Mouse (Mus musculus) mouse embryonic stem cell (cell line): ENCODE measurements around the gene Hpd.

Experiments
- in situ Hi-C, 2 experiments: fragments of 300-500 bp; cut with MboI; formaldehyde crosslinking; loops; 1 replicate in 1 of 2; 3 replicates in 1 of 2; pipeline ENCODE4 v1.14.3; 2019 to 2020; ENCODE audit warnings: low sequenced_read_pairs in 2 of 2, low pct_unique_long_range_greater_than_20kb in 1 of 2, mixed read lengths in 1 of 2; ENCODE audit not compliant: unreplicated experiment in 1 of 2

Gene Hpd

DNA sequence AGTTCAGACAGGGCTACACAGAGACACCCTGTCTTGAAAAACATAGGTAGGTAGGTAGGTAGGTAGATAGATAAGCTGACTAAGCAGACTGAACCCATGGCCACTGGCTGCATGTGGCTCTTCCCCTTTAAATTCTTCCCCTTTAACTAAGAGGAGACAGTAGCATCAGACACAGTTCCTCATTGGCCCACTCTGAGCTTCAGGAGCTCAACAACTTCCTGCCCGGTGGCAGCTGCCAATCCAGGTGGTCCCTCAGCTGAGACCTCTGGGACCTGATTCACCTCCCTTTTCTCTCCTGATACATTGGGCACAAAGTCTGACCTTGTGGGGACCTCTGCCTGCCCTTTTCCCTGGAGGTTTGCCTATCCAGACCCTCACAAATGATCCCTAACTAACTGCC, 29.6 kb downstream of the Hpd start:
- in situ Hi-C loops: no loop called here

DNA sequence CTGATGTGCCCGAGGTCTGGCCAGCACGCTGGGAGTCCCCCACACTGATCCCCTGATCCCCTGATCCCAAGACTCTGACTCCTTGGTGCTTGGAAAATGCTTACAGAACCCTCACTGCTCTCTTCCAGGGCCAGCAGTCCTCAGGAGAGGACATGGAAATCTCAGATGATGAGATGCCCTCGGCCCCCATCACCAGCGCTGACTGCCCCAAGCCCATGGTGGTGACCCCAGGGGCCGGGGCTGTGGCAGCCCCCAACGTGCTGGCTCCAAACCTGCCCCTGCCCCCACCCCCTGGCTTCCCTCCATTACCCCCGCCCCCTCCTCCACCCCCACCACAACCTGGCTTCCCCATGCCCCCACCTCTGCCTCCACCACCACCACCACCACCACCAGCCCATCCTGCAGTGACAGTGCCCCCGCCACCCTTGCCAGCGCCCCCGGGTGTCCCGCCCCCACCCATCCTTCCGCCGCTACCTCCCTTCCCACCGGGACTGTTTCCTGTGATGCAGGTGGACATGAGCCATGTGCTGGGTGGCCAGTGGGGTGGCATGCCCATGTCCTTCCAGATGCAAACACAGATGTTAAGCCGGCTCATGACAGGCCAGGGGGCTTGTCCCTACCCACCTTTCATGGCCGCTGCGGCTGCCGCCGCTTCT, 30.7 kb downstream of the Hpd start:
- in situ Hi-C loops: no loop called here

DNA sequence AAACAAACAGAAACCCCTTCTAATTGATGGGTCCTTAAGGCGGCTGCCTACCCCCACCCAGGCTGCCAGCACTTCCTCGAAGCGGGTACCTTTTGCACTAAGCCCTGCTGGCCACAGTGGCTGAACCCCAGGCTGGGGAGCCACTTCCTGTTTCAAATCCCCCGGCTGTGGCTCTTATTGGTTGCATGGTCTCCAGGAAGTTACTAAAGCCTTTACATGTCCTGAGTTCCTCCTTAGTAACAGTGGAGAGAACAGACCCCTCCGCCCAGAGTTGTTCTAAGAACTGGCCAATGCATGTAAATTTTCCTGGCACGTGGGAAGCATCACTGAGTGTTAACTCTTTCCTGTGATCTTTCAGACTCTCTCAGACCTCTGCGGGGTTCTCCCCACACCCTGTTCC, 31.4 kb downstream of the Hpd start:
- in situ Hi-C loops: no loop called here

DNA sequence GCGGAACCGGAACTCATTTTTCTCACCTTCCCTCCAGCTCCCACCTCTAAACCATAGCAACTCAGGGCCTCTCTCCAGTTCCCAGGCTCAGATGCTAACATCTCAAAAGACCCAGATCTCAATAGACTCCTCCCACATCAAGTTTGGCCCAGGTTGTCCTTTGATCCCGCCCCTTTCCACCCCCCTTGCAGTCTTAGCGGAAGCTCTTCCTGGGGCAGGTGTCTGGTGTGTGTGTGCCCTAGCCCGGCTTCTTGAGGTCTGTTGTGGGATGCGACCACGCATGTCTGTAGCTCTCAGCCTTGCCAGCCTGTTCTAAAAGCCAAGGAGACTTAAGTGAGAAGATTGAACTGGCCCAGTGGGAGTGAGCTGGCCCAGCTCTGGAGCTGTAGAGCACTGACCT, 31.9 kb downstream of the Hpd start:
- in situ Hi-C loops: no loop called here

DNA sequence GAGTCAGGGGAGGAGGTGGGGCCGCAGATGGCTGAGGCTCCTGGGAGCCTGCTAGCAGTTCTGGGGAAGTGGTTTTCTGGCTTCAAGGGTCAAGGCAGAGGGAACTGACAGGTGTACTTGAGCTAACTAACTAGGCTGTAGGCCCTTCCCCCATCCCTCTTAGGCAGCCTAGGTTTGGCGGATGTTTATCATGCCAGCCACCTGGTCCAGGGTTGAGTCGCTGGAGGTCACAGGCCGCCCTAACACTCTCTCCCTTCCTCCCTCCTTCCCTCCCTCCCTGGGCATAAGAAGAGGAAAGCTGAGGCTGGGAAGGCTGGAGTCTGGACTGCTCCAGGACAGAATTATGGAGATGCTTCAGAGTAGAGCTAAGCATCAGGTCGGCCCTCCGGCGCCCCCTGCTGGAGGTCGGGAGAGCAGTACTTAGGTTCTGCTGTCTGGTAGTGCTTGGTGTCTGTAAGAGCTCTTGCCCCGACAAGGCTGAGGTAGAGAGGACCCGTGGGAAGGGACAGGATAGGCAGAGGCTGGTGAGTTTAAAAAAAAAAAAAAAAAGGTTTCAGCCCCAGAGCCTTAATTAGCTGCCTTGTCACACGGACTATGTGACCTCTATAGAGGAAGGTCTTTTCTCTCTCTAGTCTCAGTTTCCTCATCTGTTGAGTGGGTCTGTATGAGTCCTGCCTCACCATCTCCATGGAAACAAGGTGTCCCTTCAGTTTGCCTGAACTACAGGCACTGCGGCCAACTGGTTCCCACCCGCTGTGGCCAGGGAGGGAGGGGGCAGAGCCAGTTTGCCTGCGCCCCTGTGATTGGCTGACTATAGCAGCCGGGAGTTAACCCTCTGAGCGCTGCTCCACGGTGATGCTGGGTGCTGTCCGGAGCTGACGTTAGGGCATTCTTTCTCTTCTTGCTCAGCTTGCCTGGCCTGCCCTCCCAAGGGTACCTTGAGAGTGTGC, 32.8 kb downstream of the Hpd start:
- in situ Hi-C loops: no loop called here

DNA sequence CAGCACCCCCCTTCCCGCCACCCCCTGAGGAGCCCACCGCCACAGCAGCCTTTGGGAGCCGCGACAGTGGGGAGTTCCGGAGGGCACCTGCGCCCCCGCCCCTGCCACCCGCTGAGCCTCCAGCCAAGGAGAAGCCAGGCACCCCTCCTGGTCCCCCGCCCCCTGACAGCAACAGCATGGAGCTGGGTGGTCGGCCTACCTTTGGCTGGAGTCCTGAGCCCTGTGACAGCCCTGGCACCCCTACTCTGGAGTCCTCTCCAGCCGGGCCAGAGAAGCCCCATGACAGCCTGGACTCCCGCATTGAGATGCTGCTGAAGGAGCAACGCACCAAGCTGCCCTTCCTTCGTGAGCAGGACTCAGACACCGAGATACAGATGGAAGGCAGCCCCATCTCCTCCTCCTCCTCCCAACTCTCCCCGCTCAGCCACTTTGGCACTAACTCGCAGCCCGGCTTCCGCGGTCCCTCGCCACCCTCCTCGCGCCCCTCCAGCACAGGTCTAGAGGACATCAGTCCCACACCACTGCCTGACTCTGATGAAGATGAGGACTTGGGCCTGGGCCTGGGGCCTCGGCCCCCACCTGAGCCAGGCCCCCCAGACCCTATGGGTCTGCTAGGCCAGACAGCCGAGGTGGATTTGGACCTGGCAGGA, 34.3 kb downstream of the Hpd start:
- in situ Hi-C loops: no loop called here

DNA sequence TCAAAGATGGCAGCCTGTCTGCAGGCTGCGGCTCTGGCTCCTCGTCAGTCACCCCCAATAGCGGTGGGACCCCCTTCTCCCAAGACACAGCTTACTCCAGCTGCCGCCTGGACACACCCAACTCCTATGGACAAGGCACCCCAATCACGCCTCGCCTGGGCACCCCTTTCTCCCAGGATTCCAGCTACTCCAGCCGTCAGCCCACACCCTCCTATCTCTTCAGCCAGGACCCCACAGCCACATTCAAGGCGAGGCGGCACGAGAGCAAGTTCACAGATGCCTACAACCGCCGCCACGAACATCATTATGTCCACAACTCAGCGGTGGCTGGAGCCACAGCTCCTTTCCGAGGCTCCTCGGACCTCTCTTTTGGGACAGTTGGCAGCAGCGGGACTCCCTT, 35.0 kb downstream of the Hpd start:
- in situ Hi-C loops: no loop called here

DNA sequence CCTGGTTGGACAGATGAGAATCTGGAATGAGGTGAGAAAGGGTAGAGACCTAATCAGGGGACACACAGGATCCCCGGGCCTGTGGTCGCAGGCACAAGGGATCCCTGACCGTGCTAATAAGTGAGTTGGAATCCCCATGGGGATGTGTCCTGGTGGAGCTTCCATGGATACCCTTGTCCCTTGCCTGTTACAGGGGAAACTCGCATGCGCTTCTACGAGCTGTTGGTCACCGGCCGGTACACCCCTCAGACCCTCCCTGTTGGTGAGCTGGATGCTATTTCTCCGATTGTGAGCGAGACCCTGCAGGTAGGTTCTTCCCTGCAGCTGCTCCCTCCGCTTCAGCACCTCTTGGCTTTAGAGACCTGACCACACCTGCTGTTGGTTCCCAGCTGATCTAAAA, 36.2 kb downstream of the Hpd start:
- in situ Hi-C loops: no loop called here

DNA sequence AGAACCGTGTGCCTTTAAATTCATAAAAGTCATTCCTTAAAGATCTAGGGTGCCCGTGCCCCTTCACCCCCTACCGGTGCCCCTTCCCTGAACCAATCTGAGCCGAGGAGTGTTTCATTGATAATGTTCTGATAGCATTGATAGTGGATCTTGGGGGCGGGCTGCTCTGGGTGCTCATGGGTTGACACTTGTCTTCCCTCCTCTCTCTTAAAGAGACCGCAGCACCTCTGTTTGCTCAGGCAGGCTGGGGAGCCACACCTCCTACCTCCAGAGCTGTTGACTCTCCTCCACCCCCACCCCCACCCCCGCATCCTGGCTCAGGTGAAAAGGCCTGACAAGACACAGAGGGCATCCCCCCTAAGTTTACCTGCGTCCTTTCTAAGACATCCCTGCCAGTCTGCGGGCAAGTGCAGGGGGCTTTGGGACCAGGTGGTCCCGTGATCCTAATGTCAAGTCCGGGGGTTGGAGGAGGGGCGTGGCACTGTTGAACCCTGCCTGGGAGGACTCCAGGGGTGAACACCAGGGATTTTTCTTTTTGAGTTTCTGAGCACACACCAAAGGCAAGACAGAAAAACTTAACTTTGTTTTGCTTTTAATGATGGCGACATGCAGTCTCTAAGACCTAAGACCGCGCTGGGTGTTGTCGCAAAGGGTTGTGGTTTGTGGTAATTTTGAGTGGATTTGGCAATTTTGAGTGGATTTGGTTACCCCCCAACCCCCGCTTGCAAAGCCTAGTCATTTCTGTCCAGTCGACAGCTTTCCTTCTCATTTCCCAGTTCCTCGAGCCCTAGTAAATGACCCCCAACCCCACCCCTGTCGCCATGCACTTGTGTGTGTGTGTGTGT, 37.6 kb downstream of the Hpd start:
- in situ Hi-C loops: no loop called here

DNA sequence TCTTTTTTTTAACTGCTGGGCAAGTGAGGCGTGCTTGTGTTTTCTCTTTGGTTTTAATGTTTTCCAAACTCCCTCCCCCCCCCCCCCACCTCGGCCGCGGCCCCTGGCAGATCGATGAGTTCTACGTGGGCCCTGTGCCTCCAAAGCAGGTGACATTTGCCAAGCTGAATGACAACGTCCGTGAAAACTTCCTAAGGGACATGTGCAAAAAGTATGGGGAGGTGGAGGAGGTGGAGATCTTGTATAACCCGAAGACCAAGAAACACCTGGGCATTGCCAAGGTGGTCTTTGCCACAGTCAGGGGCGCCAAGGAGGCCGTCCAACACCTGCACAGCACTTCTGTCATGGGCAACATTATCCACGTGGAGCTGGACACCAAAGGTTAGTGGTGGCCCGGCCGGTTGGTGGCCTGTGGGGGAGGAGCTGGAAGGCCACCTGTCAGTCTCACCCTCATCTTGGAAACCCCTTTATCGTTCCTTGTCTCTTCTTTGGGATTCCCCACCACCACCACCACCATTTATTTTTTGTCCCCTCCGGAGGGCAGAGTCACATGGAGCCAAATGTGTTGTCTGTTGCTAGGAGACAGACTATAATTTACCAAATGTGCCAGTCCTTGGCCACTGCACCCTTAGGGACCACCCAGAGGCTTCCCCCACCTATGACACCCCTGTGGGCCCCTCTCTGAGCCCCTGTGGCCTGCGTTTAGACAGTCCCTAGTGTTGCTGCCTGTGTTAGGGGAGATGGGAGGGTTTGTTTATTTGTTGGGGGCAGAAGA, 38.4 kb downstream of the Hpd start:
- in situ Hi-C loops: no loop called here

DNA sequence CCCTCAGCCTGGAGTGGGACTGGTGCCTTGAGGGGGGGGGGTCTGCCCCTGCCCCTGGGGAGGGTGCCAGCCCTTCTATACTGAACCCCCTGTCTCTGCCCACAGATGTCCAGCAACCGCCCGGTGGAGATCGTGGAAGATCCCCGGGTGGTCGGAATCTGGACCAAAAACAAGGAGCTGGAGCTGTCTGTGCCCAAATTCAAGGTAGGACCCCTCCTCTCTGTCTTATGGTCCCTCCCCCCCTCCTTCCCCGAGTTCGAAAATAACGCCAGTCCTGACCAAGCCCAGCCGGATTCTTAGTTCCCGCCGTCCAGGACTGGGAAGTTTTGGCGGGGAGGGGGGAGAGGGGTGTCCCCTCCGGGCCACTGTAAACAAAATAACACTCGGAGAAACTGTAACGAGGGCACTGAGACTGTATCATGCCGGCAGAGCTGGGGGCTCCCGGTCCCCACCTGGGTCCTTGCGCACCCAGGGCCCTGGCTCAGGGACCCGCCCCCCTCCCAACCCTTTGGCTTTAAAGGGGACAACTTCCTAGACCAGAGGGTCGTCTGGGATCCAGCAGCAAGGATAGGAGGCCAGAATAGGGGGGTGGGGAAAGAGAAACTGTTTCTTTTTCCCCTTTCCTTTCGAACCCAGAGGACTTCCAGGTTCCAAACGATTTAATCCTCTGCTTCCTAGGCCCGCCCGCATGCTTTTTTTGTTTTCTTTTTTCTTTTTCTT, 39.1 kb downstream of the Hpd start:
- in situ Hi-C loops: no loop called here

DNA sequence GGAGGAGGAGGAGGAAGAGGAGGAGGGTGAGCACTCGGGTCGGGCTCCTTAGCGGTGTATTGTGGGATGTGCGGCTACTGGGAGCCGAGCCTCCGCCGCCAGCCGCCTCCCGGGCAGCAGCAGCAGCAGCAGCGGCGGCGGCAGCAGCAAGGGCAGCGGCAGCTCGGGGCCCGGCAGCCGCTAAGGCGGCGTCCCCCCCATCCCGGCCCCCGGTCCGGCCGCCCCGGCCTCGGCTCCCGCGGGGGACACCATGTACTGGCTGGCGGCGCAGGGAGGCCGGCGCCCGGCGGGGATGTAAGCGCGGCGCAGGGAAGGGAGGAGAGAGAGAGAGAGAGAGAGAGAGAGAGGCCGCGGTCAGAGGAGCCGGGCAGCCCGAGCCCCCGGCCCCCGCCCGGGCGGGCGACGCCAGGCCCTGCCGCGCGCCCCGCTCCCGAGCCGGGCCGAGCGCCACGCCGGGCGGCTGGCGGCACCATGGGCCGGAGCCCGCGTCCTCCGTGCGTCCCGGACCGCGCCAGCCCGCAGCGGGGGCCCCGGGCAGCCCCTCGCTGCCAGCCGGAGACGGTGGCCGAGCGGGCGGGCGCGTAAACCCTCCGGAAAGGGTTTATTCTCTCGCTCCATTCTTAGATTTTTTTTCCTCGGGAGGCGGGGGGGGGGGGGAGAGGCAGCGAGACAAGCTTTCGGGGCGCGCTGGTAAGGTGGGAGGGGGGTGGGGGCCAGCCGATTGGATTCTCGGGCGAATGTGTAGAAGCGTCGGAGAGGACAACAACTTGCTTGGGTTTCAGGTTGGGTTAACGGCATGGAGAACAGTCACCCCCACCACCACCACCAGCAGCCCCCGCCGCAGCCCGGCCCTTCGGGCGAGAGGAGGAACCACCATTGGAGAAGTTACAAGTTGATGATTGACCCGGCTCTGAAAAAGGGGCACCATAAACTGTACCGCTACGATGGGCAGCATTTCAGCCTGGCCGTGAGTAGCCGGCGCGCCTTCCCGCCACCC, 40.1 kb downstream of the Hpd start, which contains the start of gene Setd1b:
Setd1b (plus strand) TSS at position 33 of the 997 bp plus-strand sequence.
- in situ Hi-C loops: no loop called here

DNA sequence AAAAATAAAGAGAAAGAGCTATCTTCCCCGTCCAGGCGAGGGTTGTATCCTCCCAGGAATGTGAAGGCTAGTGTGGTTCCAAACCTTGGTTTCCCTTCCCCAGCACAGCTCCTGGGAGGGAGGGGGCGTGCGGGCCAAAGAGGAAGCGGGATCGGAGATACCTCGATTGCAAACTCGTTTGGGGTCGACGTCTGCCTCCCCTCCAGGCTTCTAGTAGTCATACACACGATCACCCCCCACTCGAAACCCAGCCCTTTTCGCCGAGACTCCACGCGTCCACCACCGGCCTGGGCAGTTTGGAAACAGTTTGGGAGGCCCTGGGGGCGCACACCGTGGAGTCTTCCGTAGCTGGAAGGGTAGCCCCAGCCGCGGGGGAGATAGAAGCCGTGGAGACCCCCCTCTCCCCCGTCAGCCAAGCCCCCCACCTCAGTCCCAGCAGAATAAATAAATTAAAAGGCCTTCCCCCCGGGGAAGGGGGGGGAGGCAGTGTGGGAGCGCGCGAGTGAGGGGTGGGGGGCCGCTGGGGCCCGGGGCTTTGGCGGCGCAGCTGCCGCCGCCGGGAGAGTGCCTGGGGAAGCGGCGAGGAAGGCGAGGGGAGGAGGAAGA, 40.9 kb downstream of the Hpd start:
- in situ Hi-C loops: no loop called here

DNA sequence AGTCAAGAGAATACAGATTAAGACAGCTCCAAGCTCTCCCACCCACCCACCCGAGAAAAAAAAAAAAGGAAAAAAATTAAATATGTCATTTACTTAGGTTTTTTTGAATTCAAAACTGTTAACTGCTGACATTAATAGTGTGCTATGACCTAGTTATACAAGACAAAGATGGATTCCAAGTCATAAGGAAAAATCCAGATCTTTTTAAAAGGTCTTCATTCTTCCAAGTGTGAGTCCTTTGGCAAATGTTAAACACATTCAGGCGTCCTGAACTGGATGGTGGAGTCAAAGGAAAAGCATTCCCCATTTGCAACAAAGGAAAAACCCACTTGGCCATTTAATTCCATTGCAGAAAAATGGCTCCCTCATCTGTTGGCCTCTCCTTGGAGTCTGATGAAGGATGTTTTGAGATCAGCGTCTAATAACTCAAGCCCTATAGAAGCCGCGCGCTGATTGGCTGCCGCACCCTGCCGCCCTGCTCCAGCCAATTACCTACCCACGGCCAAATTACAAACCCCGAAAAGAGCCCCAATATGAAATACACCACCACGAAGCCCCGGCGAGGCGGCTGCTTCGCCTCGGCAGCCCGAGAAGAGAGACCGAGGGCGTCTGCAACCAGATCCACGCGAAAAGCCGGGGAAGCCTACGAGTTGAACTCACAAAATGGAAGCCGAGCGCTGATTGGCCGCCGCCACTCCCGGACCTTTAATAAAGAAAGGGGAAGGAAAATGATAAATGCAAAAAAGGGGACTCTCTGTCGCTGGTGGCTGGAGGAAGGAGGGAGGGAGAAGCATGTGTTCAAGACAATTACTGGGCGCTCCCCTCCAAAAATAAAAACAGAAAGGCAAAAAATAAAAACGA, 41.6 kb downstream of the Hpd start:
- in situ Hi-C loops: no loop called here
